Mouse (Mus musculus) embryonic facial prominence, embryonic 15.5 days (tissue): ENCODE measurements around the gene Sav1. TPM values are rescaled to one million over a fixed set of nuclear protein-coding genes. Genes with fewer than 3 reads are reported as not detected.

Source experiments
- polyA plus RNA-seq: library from polyadenylated mRNA; unstranded; fragments of >200 nt; fragmentation: Nextera tagmentation; extraction: Ambion mirVana; gene quantifications from 2 replicates; pipeline ENCODE4 v1.2.1, GENCODE M21; 2015

Gene Sav1
- polyA plus RNA-seq, 1 experiment from 2014 or later: 8.6 TPM

Other genes starting within 250 kb of the Sav1 start
- gene Cdkl1, start 195.7 kb downstream of the Sav1 start, polyA plus RNA-seq: 2.8 and 3.2 TPM in 2 replicates
- gene Atl1, start 94.4 kb downstream of the Sav1 start, polyA plus RNA-seq: 7.3 and 8.6 TPM in 2 replicates
- 36.5 and 36.6 TPM in 2 replicates for gene Map4k5, start 93.8 kb downstream of the Sav1 start, polyA plus RNA-seq
- gene Nin, start 126.7 kb upstream of the Sav1 start, polyA plus RNA-seq: 13.9 and 14.8 TPM in 2 replicates
- 1.00 and 1.1 TPM in 2 replicates for gene Abhd12b, start 167.1 kb upstream of the Sav1 start, polyA plus RNA-seq
- 32.3 and 37.3 TPM in 2 replicates for gene Pygl, start 244.5 kb upstream of the Sav1 start, polyA plus RNA-seq